25 mouse cellular contexts compared by ENCODE assay signal in genomic region chr1:151307821-151308220, GRCm38 (mm10). TPM values are rescaled to one million over a fixed set of nuclear protein-coding genes. Genes with fewer than 3 reads are reported as not detected.
DNase-seq lines count a peak whose midpoint lies in the region; ATAC-seq and TF ChIP-seq lines count a peak whose summit lies in the region.
"Had no signal": no experiment of that assay in that cellular context is flagged by ENCODE, and none has a peak within 500 bp of the region (broad histone marks: within the 10 kb centered on the region; RNA-seq: fewer than 3 reads in every experiment).

No protein-coding gene starts in this region.

- H3K27ac ChIP-seq in intestine, postnatal 0 days (ENCODE audit: low read depth, low read length), result 0 out of 2 replicates have a peak overlapping the region, but pooled peaks have one; percentile 54
- H3K27ac ChIP-seq in forebrain, embryonic 14.5 days (ENCODE audit: low read depth, low read length), result no peak overlapping the region
- no peak overlapping the region for H3K27ac ChIP-seq in hindbrain, embryonic 10.5 days
- H3K27ac ChIP-seq: embryonic facial prominence, embryonic 12.5 days; embryonic facial prominence, embryonic 15.5 days; forebrain, embryonic 15.5 days; heart, adult 2 months; heart, embryonic 10.5 days; heart, embryonic 13.5 days; hindbrain, embryonic 12.5 days; hindbrain, embryonic 15.5 days had no signal

- no peaks in the 10 kb centered on the region for H3K27me3 ChIP-seq in intestine, postnatal 0 days (replicated peaks; ENCODE audit: control insufficient read depth, insufficient read depth, low read length)
- H3K27me3 ChIP-seq in forebrain, embryonic 14.5 days (replicated peaks; ENCODE audit: control insufficient read depth, insufficient read depth, low read length), result no peaks in the 10 kb centered on the region
- no peaks in the 10 kb centered on the region for H3K27me3 ChIP-seq in hindbrain, embryonic 10.5 days (ENCODE audit: insufficient read depth, poor library complexity, severe bottlenecking)
- H3K27me3 ChIP-seq: embryonic facial prominence, embryonic 12.5 days; embryonic facial prominence, embryonic 15.5 days; forebrain, embryonic 15.5 days; heart, embryonic 13.5 days; hindbrain, embryonic 12.5 days; hindbrain, embryonic 15.5 days had no signal

- WGBS in intestine, postnatal 0 days, result 40% methylated on average over 3 of the region's 3 CpGs
- WGBS in forebrain, embryonic 14.5 days, result 79% methylated on average over 3 of the region's 3 CpGs
- WGBS in hindbrain, embryonic 10.5 days, result 83% methylated on average over 3 of the region's 3 CpGs

- H3K36me3 ChIP-seq in intestine, postnatal 0 days (ENCODE audit: control insufficient read depth, insufficient read depth), result no peaks in the 10 kb centered on the region
- H3K36me3 ChIP-seq in forebrain, embryonic 14.5 days (ENCODE audit: control insufficient read depth, insufficient read depth, low read length), result no peaks in the 10 kb centered on the region
- no peaks in the 10 kb centered on the region for H3K36me3 ChIP-seq in hindbrain, embryonic 10.5 days
- H3K36me3 ChIP-seq: embryonic facial prominence, embryonic 12.5 days; embryonic facial prominence, embryonic 15.5 days; forebrain, embryonic 15.5 days; heart, embryonic 10.5 days; heart, embryonic 13.5 days; hindbrain, embryonic 12.5 days; hindbrain, embryonic 15.5 days had no signal

- H3K9ac ChIP-seq in intestine, postnatal 0 days (ENCODE audit: low read depth, low read length), result no peak overlapping the region
- H3K9ac ChIP-seq in forebrain, embryonic 14.5 days (ENCODE audit: low read length), result no peak overlapping the region
- H3K9ac ChIP-seq: embryonic facial prominence, embryonic 12.5 days; embryonic facial prominence, embryonic 15.5 days; forebrain, embryonic 15.5 days; heart, embryonic 13.5 days; hindbrain, embryonic 12.5 days; hindbrain, embryonic 15.5 days had no signal

- H3K4me3 ChIP-seq in intestine, postnatal 0 days (ENCODE audit: low read depth, low read length), result no peak overlapping the region
- H3K4me3 ChIP-seq in forebrain, embryonic 14.5 days (ENCODE audit: low read depth, low read length), result no peak overlapping the region
- H3K4me3 ChIP-seq in hindbrain, embryonic 10.5 days, result no peak overlapping the region
- H3K4me3 ChIP-seq: embryonic facial prominence, embryonic 12.5 days; embryonic facial prominence, embryonic 15.5 days; forebrain, embryonic 15.5 days; heart, adult 2 months; heart, embryonic 10.5 days; heart, embryonic 13.5 days; hindbrain, embryonic 12.5 days; hindbrain, embryonic 15.5 days had no signal

- no peaks in the 10 kb centered on the region for H3K4me1 ChIP-seq in intestine, postnatal 0 days (replicated peaks; ENCODE audit: control insufficient read depth, insufficient read depth, low read length)
- H3K4me1 ChIP-seq in forebrain, embryonic 14.5 days (ENCODE audit: control insufficient read depth, insufficient read depth, low read length), result no peaks in the 10 kb centered on the region
- no peaks in the 10 kb centered on the region for H3K4me1 ChIP-seq in hindbrain, embryonic 10.5 days (replicated peaks)
- H3K4me1 ChIP-seq: embryonic facial prominence, embryonic 12.5 days; embryonic facial prominence, embryonic 15.5 days; forebrain, embryonic 15.5 days; heart, embryonic 10.5 days; hindbrain, embryonic 12.5 days; hindbrain, embryonic 15.5 days had no signal

- no peak overlapping the region for H3K4me2 ChIP-seq in intestine, postnatal 0 days (replicated peaks; ENCODE audit: low read depth)
- H3K4me2 ChIP-seq in forebrain, embryonic 14.5 days (ENCODE audit: low read length), result no peak overlapping the region
- H3K4me2 ChIP-seq: embryonic facial prominence, embryonic 12.5 days; embryonic facial prominence, embryonic 15.5 days; forebrain, embryonic 15.5 days; heart, embryonic 13.5 days; hindbrain, embryonic 12.5 days; hindbrain, embryonic 15.5 days had no signal

- ATAC-seq in intestine, postnatal 0 days, result peak; percentile 82
- no peak for ATAC-seq in forebrain, embryonic 14.5 days
- ATAC-seq: CD4-positive, CD25-positive, alpha-beta regulatory T cell, adult 4 months; forebrain, embryonic 15.5 days had no signal

- no peak for TF ChIP-seq CTCF in intestine, postnatal 0 days (IDR thresholded peaks at IDR 0.05; ENCODE audit: low read depth)

- peak; percentile 38 to 60 for DNase-seq in kidney, adult 8-10 months
- no peak for DNase-seq in kidney, postnatal 10 days
- peak; percentile 21 for DNase-seq in testis, postnatal 14 days (ENCODE audit: low spot score)
- DNase-seq in testis, postnatal 10 days (ENCODE audit: low spot score), result no peak
- no peak for DNase-seq in forebrain, embryonic 14.5 days (ENCODE audit: low spot score)
- no peak for DNase-seq in hindbrain, embryonic 10.5 days (ENCODE audit: low spot score)
- DNase-seq: adrenal gland, adult 2 months; adrenal gland, postnatal 14 days; cerebellum, adult 11 months; cerebellum, adult 2 months; cerebellum, adult 9-11 months; cerebellum, postnatal 25 days; gastrocnemius, postnatal 25 days; heart, adult 2 months; heart, postnatal 14 days; heart, postnatal 4 days had no signal

- no peaks in the 10 kb centered on the region for H3K9me3 ChIP-seq in intestine, postnatal 0 days (ENCODE audit: control insufficient read depth)
- H3K9me3 ChIP-seq in forebrain, embryonic 14.5 days (replicated peaks; ENCODE audit: control insufficient read depth, low read length), result no peaks in the 10 kb centered on the region
- no peaks in the 10 kb centered on the region for H3K9me3 ChIP-seq in hindbrain, embryonic 10.5 days
- H3K9me3 ChIP-seq: embryonic facial prominence, embryonic 12.5 days; embryonic facial prominence, embryonic 15.5 days; forebrain, embryonic 15.5 days; heart, embryonic 10.5 days; heart, embryonic 13.5 days; hindbrain, embryonic 12.5 days; hindbrain, embryonic 15.5 days had no signal

RNA-seq across cellular contexts. Expression of gene Ivns1abp, which starts 36.5 kb away (rescaled TPM):
- polyA plus RNA-seq in intestine, postnatal 0 days (2015; fragmentation: Nextera tagmentation; extraction: Ambion mirVana), result 101 and 107 TPM in 2 replicates
- 323 and 358 TPM in 2 replicates for polyA plus RNA-seq in forebrain, embryonic 14.5 days (2014; fragmentation: Nextera tagmentation; extraction: Ambion mirVana)
- polyA plus RNA-seq in hindbrain, embryonic 10.5 days (2016; fragmentation: Nextera tagmentation; extraction: Ambion mirVana), result 299 and 375 TPM in 2 replicates

Comparison
In these comparisons a context has a peak if more than half of its experiments do, and no peak if none do; other contexts are left out.
1. DNase-seq: peak in kidney, adult 8-10 months (2 of 2) and testis, postnatal 14 days (single experiment); none in kidney, postnatal 10 days (single experiment), testis, postnatal 10 days (single experiment), forebrain, embryonic 14.5 days (single experiment) and hindbrain, embryonic 10.5 days (single experiment).